Mouse (Mus musculus) G1E (cell line): Measurements from ENCODE around the gene Pet117.

Experiments used
- CTCF ChIP-seq: IDR thresholded peaks from 2 replicates; pipeline ENCODE4 v1.5.1; 2012; ENCODE audit warnings: low read depth, low read length, inconsistent platforms, mixed read lengths
- GATA1 ChIP-seq: IDR thresholded peaks from 2 replicates; pipeline ENCODE4 v1.6.1; 2012; ENCODE audit warnings: borderline replicate concordance, low read length, inconsistent platforms, mixed read lengths
- GATA2 ChIP-seq: IDR thresholded peaks from 2 replicates; pipeline ENCODE4 v1.6.1; 2012; ENCODE audit warnings: low read depth, low read length, inconsistent platforms, borderline replicate concordance
- POLR2AphosphoS5 ChIP-seq: IDR thresholded peaks from 2 replicates; pipeline ENCODE4 v1.6.1; 2012; ENCODE audit warnings: low read depth, low read length, inconsistent platforms; ENCODE audit not compliant: insufficient replicate concordance
- TAL1 ChIP-seq: conservative IDR thresholded peaks from 2 replicates; pipeline ENCODE4 v1.6.1; 2012; ENCODE audit warnings: low read depth, low read length, inconsistent platforms, mixed read lengths

GRCm38 (mm10) chr2:144348525-144348924 is 20.3 kb upstream of the Pet117 start:
- TF ChIP-seq CTCF (no peak), TAL1 (no peak), GATA1 (no peak), GATA2 (no peak), POLR2AphosphoS5 (no peak)
